Mouse (Mus musculus): Measurements from ENCODE around the gene Cdk5rap3. TPM values are rescaled to one million over a fixed set of nuclear protein-coding genes. Genes with fewer than 3 reads are reported as not detected.

The Cdk5rap3 gene
- polyA plus RNA-seq, 1 experiment from 2014 or later: 70.1 TPM

Other genes with a start within 250 kb of the Cdk5rap3 start
- gene Snx11, start 138.9 kb downstream of the Cdk5rap3 start, polyA plus RNA-seq (2015; fragmentation: Nextera tagmentation; extraction: Ambion mirVana): 11.8 and 13.1 TPM in 2 replicates
- gene Cbx1, start 127.4 kb downstream of the Cdk5rap3 start, polyA plus RNA-seq (2015; fragmentation: Nextera tagmentation; extraction: Ambion mirVana): 65.1 and 74.5 TPM in 2 replicates
- 51.7 and 52.5 TPM in 2 replicates for gene Nfe2l1, start 86.5 kb downstream of the Cdk5rap3 start, polyA plus RNA-seq (2015; fragmentation: Nextera tagmentation; extraction: Ambion mirVana)
- 76.6 and 81.4 TPM in 2 replicates for gene Copz2, start 66.6 kb downstream of the Cdk5rap3 start, polyA plus RNA-seq (2015; fragmentation: Nextera tagmentation; extraction: Ambion mirVana)
- gene Prr15l, start 11.6 kb upstream of the Cdk5rap3 start, polyA plus RNA-seq (2015; fragmentation: Nextera tagmentation; extraction: Ambion mirVana): 116 and 121 TPM in 2 replicates
- 125 and 141 TPM in 2 replicates for gene Pnpo, start 27.5 kb upstream of the Cdk5rap3 start, polyA plus RNA-seq (2015; fragmentation: Nextera tagmentation; extraction: Ambion mirVana)
- 13.2 and 13.8 TPM in 2 replicates for gene Sp2, start 66.5 kb upstream of the Cdk5rap3 start, polyA plus RNA-seq (2015; fragmentation: Nextera tagmentation; extraction: Ambion mirVana)
- not detected in 2 replicates for gene Sp6, start 96.9 kb upstream of the Cdk5rap3 start, polyA plus RNA-seq (2015; fragmentation: Nextera tagmentation; extraction: Ambion mirVana)
- gene Scrn2, start 113.4 kb upstream of the Cdk5rap3 start, polyA plus RNA-seq (2015; fragmentation: Nextera tagmentation; extraction: Ambion mirVana): 25.5 and 26.9 TPM in 2 replicates
- 0.29 and 0.37 TPM in 2 replicates for gene Lrrc46, start 124.9 kb upstream of the Cdk5rap3 start, polyA plus RNA-seq (2015; fragmentation: Nextera tagmentation; extraction: Ambion mirVana)
- 85.4 and 93.0 TPM in 2 replicates for gene Mrpl10, start 125.1 kb upstream of the Cdk5rap3 start, polyA plus RNA-seq (2015; fragmentation: Nextera tagmentation; extraction: Ambion mirVana)
- gene Osbpl7, start 134.1 kb upstream of the Cdk5rap3 start, polyA plus RNA-seq (2015; fragmentation: Nextera tagmentation; extraction: Ambion mirVana): 12.4 and 12.6 TPM in 2 replicates
- gene Tbx21, start 198.8 kb upstream of the Cdk5rap3 start, polyA plus RNA-seq (2015; fragmentation: Nextera tagmentation; extraction: Ambion mirVana): 0.17 and 0.27 TPM in 2 replicates
- gene Tbkbp1, start 235.0 kb upstream of the Cdk5rap3 start, polyA plus RNA-seq (2015; fragmentation: Nextera tagmentation; extraction: Ambion mirVana): 2.0 TPM in 2 replicates